In genomic region chr8:13531602-13532171, GRCm38 (mm10) we compare ENCODE assay signal across 12 mouse cellular contexts. TPM values are rescaled to one million over a fixed set of nuclear protein-coding genes. Genes with fewer than 3 reads are reported as not detected.
A peak's percentile ranks its signal among the peaks of the same experiment; 100 is the strongest.
DNase-seq lines count a peak whose midpoint lies in the region; ATAC-seq and TF ChIP-seq lines count a peak whose summit lies in the region.
"Had no signal": no experiment of that assay in that cellular context is flagged by ENCODE, and none has a peak within 500 bp of the region (broad histone marks: within the 10 kb centered on the region; RNA-seq: fewer than 3 reads in every experiment).

No protein-coding gene starts in this region.

- intact Hi-C loops in left cerebral cortex, postnatal 4 days (cut with DNase I): loop anchor here (5.0 kb wide), 1 partner anchor 104 kb away; no protein-coding TSS in a partner anchor
- intact Hi-C loops in left cerebral cortex, adult 2 months (cut with DNase I): no loop called here

- ATAC-seq in forebrain, embryonic 14.5 days: no peak
- no peak for ATAC-seq in forebrain, embryonic 13.5 days
- no peak for ATAC-seq in kidney, postnatal 0 days (replicated peaks; ENCODE audit: low FRiP score, low read depth)
- ATAC-seq in erythroid progenitor cell, adult 5-6 weeks (replicated peaks; ENCODE audit: low FRiP score, poor library complexity, severe bottlenecking): no peak

- peak; percentile 19 for DNase-seq in forebrain, embryonic 14.5 days (ENCODE audit: low spot score)
- peak; percentile 46 for DNase-seq in left cerebral cortex, postnatal 4 days
- DNase-seq in left cerebral cortex, adult 2 months (ENCODE audit: extremely low spot score in 1 of 2, low spot score in 2 of 2): no peak
- peak; percentile 35 for DNase-seq in Muller cell, postnatal 12 days (ENCODE audit: inconsistent ontology term)
- peak; percentile 37 for DNase-seq in kidney, postnatal 0 days (ENCODE audit: low spot score)
- DNase-seq in urinary bladder, postnatal 25 days (ENCODE audit: low spot score): no peak

- H3K4me1 ChIP-seq in forebrain, embryonic 14.5 days (ENCODE audit: control insufficient read depth, insufficient read depth, low read length): peaks cover 20% of the 10 kb centered on the region
- H3K4me1 ChIP-seq in forebrain, embryonic 13.5 days: peaks cover 27% of the 10 kb centered on the region
- peaks cover 29% of the 10 kb centered on the region for H3K4me1 ChIP-seq in kidney, postnatal 0 days (replicated peaks; ENCODE audit: insufficient read depth, low read length)

- no peak overlapping the region for H3K4me3 ChIP-seq in forebrain, embryonic 14.5 days (ENCODE audit: low read depth, low read length)
- H3K4me3 ChIP-seq in forebrain, embryonic 13.5 days: no peak overlapping the region
- H3K4me3 ChIP-seq in left cerebral cortex, adult 2 months: no peak overlapping the region
- H3K4me3 ChIP-seq in kidney, postnatal 0 days (replicated peaks; ENCODE audit: low read depth, low read length): no peak overlapping the region
- H3K4me3 ChIP-seq: limb, embryonic 12.5 days had no signal

- H3K27me3 ChIP-seq in forebrain, embryonic 14.5 days (replicated peaks; ENCODE audit: control insufficient read depth, insufficient read depth, low read length): no peaks in the 10 kb centered on the region
- no peaks in the 10 kb centered on the region for H3K27me3 ChIP-seq in forebrain, embryonic 13.5 days
- no peaks in the 10 kb centered on the region for H3K27me3 ChIP-seq in kidney, postnatal 0 days (ENCODE audit: insufficient read depth, low read length)
- H3K27me3 ChIP-seq: limb, embryonic 12.5 days had no signal

- H3K27ac ChIP-seq in forebrain, embryonic 14.5 days (ENCODE audit: low read depth, low read length): no peak overlapping the region
- no peak overlapping the region for H3K27ac ChIP-seq in forebrain, embryonic 13.5 days
- no peak overlapping the region for H3K27ac ChIP-seq in left cerebral cortex, adult 2 months
- peak overlapping the region; percentile 14; the same call in 1 of the 2 replicates for H3K27ac ChIP-seq in kidney, postnatal 0 days
- H3K27ac ChIP-seq: limb, embryonic 12.5 days had no signal

- no peak for TF ChIP-seq CTCF in left cerebral cortex, adult 2 months (IDR thresholded peaks at IDR 0.05)
- TF ChIP-seq CTCF in kidney, postnatal 0 days (IDR thresholded peaks at IDR 0.05; ENCODE audit: low read depth): no peak

- H3K36me3 ChIP-seq in forebrain, embryonic 14.5 days (ENCODE audit: control insufficient read depth, insufficient read depth, low read length): no peaks in the 10 kb centered on the region
- no peaks in the 10 kb centered on the region for H3K36me3 ChIP-seq in forebrain, embryonic 13.5 days (ENCODE audit: poor library complexity, severe bottlenecking)
- no peaks in the 10 kb centered on the region for H3K36me3 ChIP-seq in kidney, postnatal 0 days (ENCODE audit: insufficient read depth, low read length)
- H3K36me3 ChIP-seq: limb, embryonic 12.5 days had no signal

- no peak overlapping the region for H3K9ac ChIP-seq in forebrain, embryonic 14.5 days (ENCODE audit: low read length)
- H3K9ac ChIP-seq in forebrain, embryonic 13.5 days: no peak overlapping the region
- H3K9ac ChIP-seq in kidney, postnatal 0 days (ENCODE audit: low read depth, low read length): no peak overlapping the region
- H3K9ac ChIP-seq: limb, embryonic 12.5 days had no signal

- 0 out of 2 replicates have a peak, but pooled peaks cover 3% of the 10 kb centered on the region for H3K9me3 ChIP-seq in forebrain, embryonic 14.5 days (replicated peaks; ENCODE audit: control insufficient read depth, low read length)
- no peaks in the 10 kb centered on the region; the same call in 1 of the 2 replicates for H3K9me3 ChIP-seq in forebrain, embryonic 13.5 days (replicated peaks)
- no peaks in the 10 kb centered on the region for H3K9me3 ChIP-seq in kidney, postnatal 0 days (replicated peaks; ENCODE audit: low read length)

- WGBS in forebrain, embryonic 14.5 days: 61% methylated on average over 9 of the region's 9 CpGs
- 64% methylated on average over 9 of the region's 9 CpGs for WGBS in forebrain, embryonic 13.5 days
- WGBS in kidney, postnatal 0 days: 41% methylated on average over 9 of the region's 9 CpGs

- H3K4me2 ChIP-seq in forebrain, embryonic 14.5 days (ENCODE audit: low read length): no peak overlapping the region
- H3K4me2 ChIP-seq in forebrain, embryonic 13.5 days: no peak overlapping the region
- H3K4me2 ChIP-seq in kidney, postnatal 0 days (ENCODE audit: low read length): no peak overlapping the region
- H3K4me2 ChIP-seq: limb, embryonic 12.5 days had no signal

RNA-seq across cellular contexts. Expression of gene 1700029H14Rik, which starts 30.6 kb away (rescaled TPM):
- not detected in 2 replicates for polyA plus RNA-seq in forebrain, embryonic 14.5 days (2014; fragmentation: Nextera tagmentation; extraction: Ambion mirVana)
- polyA plus RNA-seq in forebrain, embryonic 13.5 days (2015; fragmentation: Nextera tagmentation; extraction: Ambion mirVana): not detected in 2 replicates
- total RNA-seq in left cerebral cortex, postnatal 4 days (2021): not detected
- total RNA-seq in left cerebral cortex, adult 2 months (2021): under 1 TPM; 0.38 to 0.77 TPM
- not detected in 2 replicates for polyA plus RNA-seq in kidney, postnatal 0 days (2015; fragmentation: Nextera tagmentation; extraction: Ambion mirVana)
- total RNA-seq in erythroid progenitor cell, adult 5-6 weeks (2015; ENCODE audit: low replicate concordance): not detected in 2 replicates
- total RNA-seq in erythroid progenitor cell, adult 5-6 weeks (2017; ENCODE audit: low replicate concordance): not detected in 2 replicates
- total RNA-seq: adrenal gland, postnatal 14 days; CH12.LX; hematopoietic stem cell, adult 5-6 weeks had no signal
- polyA plus RNA-seq: limb, embryonic 12.5 days had no signal

RNA-seq across cellular contexts. Expression of gene Gas6, which starts 37.4 kb away (rescaled TPM):
- polyA plus RNA-seq in forebrain, embryonic 14.5 days (2014; fragmentation: Nextera tagmentation; extraction: Ambion mirVana): 9.7 and 12.5 TPM in 2 replicates
- polyA plus RNA-seq in forebrain, embryonic 13.5 days (2015; fragmentation: Nextera tagmentation; extraction: Ambion mirVana): 11.3 and 12.3 TPM in 2 replicates
- 10 to 100 TPM; 81.2 to 85.8 TPM for total RNA-seq in left cerebral cortex, postnatal 4 days (2021)
- total RNA-seq in left cerebral cortex, adult 2 months (2021): 10 to 100 TPM; 96.8 to 98.7 TPM
- polyA plus RNA-seq in kidney, postnatal 0 days (2015; fragmentation: Nextera tagmentation; extraction: Ambion mirVana): 153 and 166 TPM in 2 replicates
- 2.1 TPM in 1 of 2 replicates, not detected in the other for total RNA-seq in erythroid progenitor cell, adult 5-6 weeks (2015; ENCODE audit: low replicate concordance)
- total RNA-seq in erythroid progenitor cell, adult 5-6 weeks (2017; ENCODE audit: low replicate concordance): 3.0 and 3.9 TPM in 2 replicates
- total RNA-seq: CH12.LX had no signal

Comparison
In these comparisons a context has a peak if more than half of its experiments do, and no peak if none do; other contexts are left out.
1. DNase-seq: peak in forebrain, embryonic 14.5 days (single experiment), left cerebral cortex, postnatal 4 days (single experiment), Muller cell, postnatal 12 days (single experiment) and kidney, postnatal 0 days (single experiment); none in left cerebral cortex, adult 2 months (0 of 2) and urinary bladder, postnatal 25 days (single experiment).
2. RNA of gene Gas6, which starts 37.4 kb away (total RNA-seq): 96.8 to 98.7 TPM in left cerebral cortex, adult 2 months and 81.2 to 85.8 TPM in left cerebral cortex, postnatal 4 days; 2.1 to 3.9 TPM in erythroid progenitor cell, adult 5-6 weeks; every median in the first group is over 10 times any median in the second.